Mouse (Mus musculus) liver, embryonic 14.5 days (tissue): ENCODE measurements around the gene Bahd1.

Experiments used
- CTCF ChIP-seq: IDR thresholded peaks from 2 replicates; pipeline ENCODE4 v1.5.1; 2016; ENCODE audit warnings: antibody characterized with exemption, low read depth, control low read depth
- EP300 ChIP-seq: IDR thresholded peaks from 2 replicates; pipeline ENCODE4 v1.6.1; 2016; ENCODE audit warnings: antibody characterized with exemption, low read depth

GRCm38 (mm10) chr2:118943232-118943631 is 43.1 kb downstream of the Bahd1 start:
- no peak for TF ChIP-seq CTCF
- TF ChIP-seq EP300: 0 out of 2 replicates have a peak, but pooled peaks have one; percentile 53
